Mouse (Mus musculus): ENCODE results near the gene Nfkb1. TPM values are rescaled to one million over a fixed set of nuclear protein-coding genes. Genes with fewer than 3 reads are reported as not detected.

Gene Nfkb1
- polyA plus RNA-seq, 1 experiment: 0.07 TPM

- Histone ChIP-seq H3K4me1 (ENCODE audit: control insufficient read depth) (peaks cover 22% of the 10 kb centered on the region), H3K36me3 (ENCODE audit: control insufficient read depth) (no peaks in the 10 kb centered on the region; the same call in 1 of the 2 replicates), H3K4me3 (replicated peaks) (no peak overlapping the region), H3K9me3 (ENCODE audit: control insufficient read depth, low read length) (no peaks in the 10 kb centered on the region), H3K27me3 (ENCODE audit: control insufficient read depth) (no peaks in the 10 kb centered on the region)
- TF ChIP-seq GATA1 (IDR thresholded peaks at IDR 0.05; ENCODE audit: low read length): no peak
- no peak for TF ChIP-seq TAL1 (IDR thresholded peaks at IDR 0.05; ENCODE audit: low read length)
These were observed 59.5 kb downstream of the Nfkb1 start for GRCm38 (mm10) chr3:135631856-135632255.

GRCm38 (mm10) chr3:135631096-135631457, 60.3 kb downstream of the Nfkb1 start:
- peaks cover 15% of the 10 kb centered on the region for H3K4me1 ChIP-seq (ENCODE audit: control insufficient read depth)
- H3K4me3 ChIP-seq (replicated peaks): no peak overlapping the region
- peaks cover 2% of the 10 kb centered on the region; the same call in 1 of the 2 replicates for H3K36me3 ChIP-seq (ENCODE audit: control insufficient read depth)
- no peaks in the 10 kb centered on the region for H3K9me3 ChIP-seq (ENCODE audit: control insufficient read depth, low read length)
- TF ChIP-seq TAL1 (IDR thresholded peaks at IDR 0.05; ENCODE audit: low read length) (no peak), GATA1 (IDR thresholded peaks at IDR 0.05; ENCODE audit: low read length) (no peak)
- no peaks in the 10 kb centered on the region for H3K27me3 ChIP-seq (ENCODE audit: control insufficient read depth)

DNA sequence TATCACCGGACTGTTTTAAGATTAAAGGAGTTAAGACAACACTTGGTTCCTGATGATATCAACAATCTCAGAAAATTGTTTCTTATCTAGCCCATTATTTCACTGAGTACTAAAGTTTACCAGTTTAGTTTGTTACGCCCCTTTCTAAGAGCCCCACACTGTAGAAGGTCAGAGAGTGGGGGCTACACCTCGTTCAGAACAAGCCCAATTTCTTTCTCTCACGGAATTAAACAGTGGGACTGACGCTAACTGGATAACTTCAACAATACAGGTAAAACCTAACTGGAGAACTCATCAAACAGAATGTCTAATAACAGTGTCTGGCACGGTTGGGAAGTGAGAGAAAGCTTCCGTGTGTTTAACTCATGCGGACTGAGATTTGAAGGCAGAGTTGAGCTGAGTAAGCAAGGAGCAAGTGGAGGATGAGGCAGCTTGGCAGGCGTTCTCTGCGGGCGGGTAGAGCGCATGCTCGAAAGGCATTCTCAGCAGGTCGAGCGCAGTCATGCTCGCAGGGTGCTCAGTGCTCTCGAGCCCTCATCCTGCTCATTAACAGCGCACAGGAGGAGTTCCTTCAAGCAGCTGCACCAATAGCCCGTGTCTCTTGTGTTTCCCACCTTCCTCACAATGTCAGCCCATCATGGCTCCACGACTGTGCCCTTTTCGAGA, 60.8 kb downstream of the Nfkb1 start:
- H3K4me3 ChIP-seq (replicated peaks): no peak overlapping the region
- peaks cover 10% of the 10 kb centered on the region for H3K4me1 ChIP-seq (ENCODE audit: control insufficient read depth)
- H3K9me3 ChIP-seq (ENCODE audit: control insufficient read depth, low read length): no peaks in the 10 kb centered on the region
- H3K36me3 ChIP-seq (ENCODE audit: control insufficient read depth): peaks cover 2% of the 10 kb centered on the region; the same call in 1 of the 2 replicates
- no peak for TF ChIP-seq TAL1 (IDR thresholded peaks at IDR 0.05; ENCODE audit: low read length)
- no peak for TF ChIP-seq GATA1 (IDR thresholded peaks at IDR 0.05; ENCODE audit: low read length)
- no peaks in the 10 kb centered on the region for H3K27me3 ChIP-seq (ENCODE audit: control insufficient read depth)

DNA sequence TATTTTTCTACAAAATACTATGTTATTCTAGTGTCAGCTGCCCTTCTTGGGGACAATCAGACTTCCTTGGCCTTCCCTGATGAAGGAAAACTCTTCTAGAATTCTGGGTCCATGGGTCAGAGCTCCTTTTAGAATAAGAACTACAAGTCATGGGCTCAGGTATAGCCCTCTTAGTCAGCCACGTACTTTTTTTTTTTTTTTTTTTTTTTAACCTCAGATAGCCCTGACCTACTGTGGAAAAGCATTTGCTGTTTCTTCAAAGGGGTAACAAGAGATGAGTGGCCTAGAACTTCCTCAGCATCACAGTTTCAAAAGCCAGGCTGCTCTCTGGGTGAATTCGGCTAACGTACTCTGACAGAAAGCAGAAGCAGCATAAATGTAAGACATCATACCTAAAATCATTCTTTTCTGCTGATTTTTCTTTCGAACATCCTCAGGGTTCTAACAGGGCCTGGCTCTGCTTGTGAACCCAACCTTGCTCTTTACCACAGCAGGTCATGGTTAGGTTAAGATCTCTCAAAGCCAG, 61.5 kb downstream of the Nfkb1 start:
- peaks cover 2% of the 10 kb centered on the region; the same call in 1 of the 2 replicates for H3K36me3 ChIP-seq (ENCODE audit: control insufficient read depth)
- no peaks in the 10 kb centered on the region for H3K27me3 ChIP-seq (ENCODE audit: control insufficient read depth)
- H3K4me1 ChIP-seq (ENCODE audit: control insufficient read depth): peaks cover 9% of the 10 kb centered on the region
- no peak for TF ChIP-seq GATA1 (IDR thresholded peaks at IDR 0.05; ENCODE audit: low read length)
- TF ChIP-seq TAL1 (IDR thresholded peaks at IDR 0.05; ENCODE audit: low read length): no peak
- H3K4me3 ChIP-seq (replicated peaks): no peak overlapping the region
- H3K9me3 ChIP-seq (ENCODE audit: control insufficient read depth, low read length): no peaks in the 10 kb centered on the region

GRCm38 (mm10) chr3:135628706-135629169, 62.6 kb downstream of the Nfkb1 start:
- Histone ChIP-seq H3K4me3 (replicated peaks) (no peak overlapping the region), H3K9me3 (ENCODE audit: control insufficient read depth, low read length) (no peaks in the 10 kb centered on the region), H3K36me3 (ENCODE audit: control insufficient read depth) (peaks cover 2% of the 10 kb centered on the region; the same call in 1 of the 2 replicates), H3K4me1 (ENCODE audit: control insufficient read depth) (peaks cover 8% of the 10 kb centered on the region), H3K27me3 (ENCODE audit: control insufficient read depth) (no peaks in the 10 kb centered on the region)
- no peak for TF ChIP-seq TAL1 (IDR thresholded peaks at IDR 0.05; ENCODE audit: low read length)
- TF ChIP-seq GATA1 (IDR thresholded peaks at IDR 0.05; ENCODE audit: low read length): no peak

GRCm38 (mm10) chr3:135628000-135628705, 63.2 kb downstream of the Nfkb1 start:
- peaks cover 2% of the 10 kb centered on the region; the same call in 1 of the 2 replicates for H3K36me3 ChIP-seq (ENCODE audit: control insufficient read depth)
- H3K27me3 ChIP-seq (ENCODE audit: control insufficient read depth): no peaks in the 10 kb centered on the region
- H3K4me1 ChIP-seq (ENCODE audit: control insufficient read depth): peaks cover 8% of the 10 kb centered on the region
- TF ChIP-seq GATA1 (IDR thresholded peaks at IDR 0.05; ENCODE audit: low read length): no peak
- TF ChIP-seq TAL1 (IDR thresholded peaks at IDR 0.05; ENCODE audit: low read length): no peak
- H3K9me3 ChIP-seq (ENCODE audit: control insufficient read depth, low read length): no peaks in the 10 kb centered on the region
- no peak overlapping the region for H3K4me3 ChIP-seq (replicated peaks)

- H3K9me3 ChIP-seq (ENCODE audit: control insufficient read depth, low read length): no peaks in the 10 kb centered on the region
- no peaks in the 10 kb centered on the region for H3K27me3 ChIP-seq (ENCODE audit: control insufficient read depth)
- TF ChIP-seq GATA1 (IDR thresholded peaks at IDR 0.05; ENCODE audit: low read length): no peak
- no peak for TF ChIP-seq TAL1 (IDR thresholded peaks at IDR 0.05; ENCODE audit: low read length)
- H3K4me3 ChIP-seq (replicated peaks): no peak overlapping the region
- peaks cover 2% of the 10 kb centered on the region; the same call in 1 of the 2 replicates for H3K36me3 ChIP-seq (ENCODE audit: control insufficient read depth)
- no peaks in the 10 kb centered on the region for H3K4me1 ChIP-seq (ENCODE audit: control insufficient read depth)
These were observed 66.1 kb downstream of the Nfkb1 start for GRCm38 (mm10) chr3:135625290-135625689.

GRCm38 (mm10) chr3:135616730-135617129, 74.6 kb downstream of the Nfkb1 start:
- Histone ChIP-seq H3K4me1 (ENCODE audit: control insufficient read depth) (no peaks in the 10 kb centered on the region), H3K9me3 (ENCODE audit: control insufficient read depth, low read length) (no peaks in the 10 kb centered on the region), H3K36me3 (ENCODE audit: control insufficient read depth) (no peaks in the 10 kb centered on the region; the same call in 1 of the 2 replicates), H3K27me3 (ENCODE audit: control insufficient read depth) (no peaks in the 10 kb centered on the region), H3K4me3 (replicated peaks) (no peak overlapping the region)
- no peak for TF ChIP-seq GATA1 (IDR thresholded peaks at IDR 0.05; ENCODE audit: low read length)
- no peak for TF ChIP-seq TAL1 (IDR thresholded peaks at IDR 0.05; ENCODE audit: low read length)

GRCm38 (mm10) chr3:135614376-135614775, 77.0 kb downstream of the Nfkb1 start:
- Histone ChIP-seq H3K4me3 (replicated peaks) (no peak overlapping the region), H3K36me3 (ENCODE audit: control insufficient read depth) (no peaks in the 10 kb centered on the region; the same call in 1 of the 2 replicates), H3K27me3 (ENCODE audit: control insufficient read depth) (no peaks in the 10 kb centered on the region), H3K9me3 (ENCODE audit: control insufficient read depth, low read length) (no peaks in the 10 kb centered on the region), H3K4me1 (ENCODE audit: control insufficient read depth) (no peaks in the 10 kb centered on the region)
- no peak for TF ChIP-seq GATA1 (IDR thresholded peaks at IDR 0.05; ENCODE audit: low read length)
